Mouse (Mus musculus) heart, postnatal 0 days (tissue): ENCODE data around the gene Gmeb2. TPM values are rescaled to one million over a fixed set of nuclear protein-coding genes. Genes with fewer than 3 reads are reported as not detected.

ENCODE experiments used
- ATAC-seq: fragments of 200-750 bp; cut with Nextera tagmentation; 2 replicates; pipeline ENCODE4 v1.8.0; 2017; ENCODE audit warnings: low read depth, moderate number of reproducible peaks, moderate library complexity; ENCODE audit not compliant: insufficient read depth
- DNase-seq: peaks from one replicate; pipeline ENCODE4 v3.0.0-alpha.2; 2016; ENCODE audit warnings: low spot score
- H3K27ac ChIP-seq: fragments of 300-500 bp; sonication (generic); 2 replicates; pipeline ENCODE4 v1.5.1; 2014; ENCODE audit warnings: low read depth, mild to moderate bottlenecking
- H3K27me3 ChIP-seq: fragments of 300-500 bp; sonication (generic); 2 replicates; pipeline ENCODE4 v1.6.1; 2014; ENCODE audit warnings: low read length, mixed read lengths; ENCODE audit not compliant: control insufficient read depth, insufficient read depth
- H3K36me3 ChIP-seq: fragments of 300-500 bp; sonication (generic); replicated peaks from 2 replicates; pipeline ENCODE4 v1.6.1; 2014; ENCODE audit warnings: low read length, mixed read lengths; ENCODE audit not compliant: control insufficient read depth, insufficient read depth
- H3K4me1 ChIP-seq: fragments of 300-500 bp; sonication (generic); 2 replicates; pipeline ENCODE4 v1.6.1; 2014; ENCODE audit warnings: antibody characterized with exemption; ENCODE audit not compliant: control insufficient read depth, insufficient read depth
- H3K4me2 ChIP-seq: fragments of 300-500 bp; sonication (generic); 2 replicates; pipeline ENCODE4 v1.6.1; 2014; ENCODE audit warnings: low read depth, mild to moderate bottlenecking, low read length, moderate library complexity
- H3K4me3 ChIP-seq: fragments of 300-500 bp; sonication (generic); 2 replicates; pipeline ENCODE4 v1.5.1; 2014; ENCODE audit warnings: low read depth, low read length
- H3K9ac ChIP-seq: fragments of 300-500 bp; sonication (generic); replicated peaks from 2 replicates; pipeline ENCODE4 v1.6.1; 2014; ENCODE audit warnings: low read depth, low read length, mixed read lengths
- H3K9me3 ChIP-seq: fragments of 300-500 bp; sonication (generic); replicated peaks from 2 replicates; pipeline ENCODE4 v1.6.1; 2016; ENCODE audit warnings: low read length; ENCODE audit not compliant: control insufficient read depth
- CTCF ChIP-seq: IDR thresholded peaks from 2 replicates; pipeline ENCODE4 v1.5.1; 2016; ENCODE audit warnings: antibody characterized with exemption, control low read depth, low read depth
- EP300 ChIP-seq: IDR thresholded peaks from 2 replicates; pipeline ENCODE4 v1.6.1; 2016; ENCODE audit warnings: antibody characterized with exemption, low read depth
- WGBS: fragments of 180-500 bp; shearing (Covaris S2); extraction: QIAGEN DNeasy Blood & Tissue Kit; methylation state at CpG from one replicate; pipeline ENCODE4 v1.1.7; 2014; 5-methylcytosine and 5-hydroxymethylcytosine counted together
- polyA plus RNA-seq: library from polyadenylated mRNA; unstranded; fragments of >200 nt; fragmentation: Nextera tagmentation; extraction: Ambion mirVana; gene quantifications from 2 replicates; pipeline ENCODE4 v1.2.1, GENCODE M21; 2015
- total RNA-seq: library from RNA; depleted of rRNA; stranded (reverse); fragments of >200 nt; gene quantifications from 2 replicates; pipeline ENCODE4 v1.2.3, GENCODE M21; 2014; ENCODE audit warnings: low replicate concordance

The Gmeb2 gene
- total and polyA plus RNA-seq, 2 experiments from 2014 or later: 4.6 to 13.5 TPM

- H3K27ac ChIP-seq: no peak overlapping the region
- no peak overlapping the region for H3K4me3 ChIP-seq
- no peaks in the 10 kb centered on the region for H3K9me3 ChIP-seq
- H3K27me3 ChIP-seq: no peaks in the 10 kb centered on the region
- no peak overlapping the region for H3K4me2 ChIP-seq
- TF ChIP-seq CTCF (no peak), EP300 (no peak)
- no peak for DNase-seq
- H3K9ac ChIP-seq: no peak overlapping the region
- H3K36me3 ChIP-seq: peaks cover 43% of the 10 kb centered on the region
- WGBS: 76% methylated on average over 23 of the region's 23 CpGs
- no peak for ATAC-seq
- 0 out of 2 replicates have a peak, but pooled peaks cover 4% of the 10 kb centered on the region for H3K4me1 ChIP-seq
These were observed 51.9 kb downstream of the Gmeb2 start for GRCm38 (mm10) chr2:181235681-181236566.

- no peaks in the 10 kb centered on the region for H3K27me3 ChIP-seq
- H3K4me1 ChIP-seq: no peaks in the 10 kb centered on the region
- TF ChIP-seq CTCF: no peak
- TF ChIP-seq EP300: no peak
- peaks cover 55% of the 10 kb centered on the region for H3K36me3 ChIP-seq
- no peak overlapping the region for H3K9ac ChIP-seq
- no peak for ATAC-seq
- H3K4me3 ChIP-seq: no peak overlapping the region
- no peak overlapping the region for H3K27ac ChIP-seq
- DNase-seq: no peak
- H3K4me2 ChIP-seq: no peak overlapping the region
- WGBS: 77% methylated on average over 11 of the region's 11 CpGs
- H3K9me3 ChIP-seq: no peaks in the 10 kb centered on the region
These were observed 53.2 kb downstream of the Gmeb2 start for GRCm38 (mm10) chr2:181234680-181235079.

DNA sequence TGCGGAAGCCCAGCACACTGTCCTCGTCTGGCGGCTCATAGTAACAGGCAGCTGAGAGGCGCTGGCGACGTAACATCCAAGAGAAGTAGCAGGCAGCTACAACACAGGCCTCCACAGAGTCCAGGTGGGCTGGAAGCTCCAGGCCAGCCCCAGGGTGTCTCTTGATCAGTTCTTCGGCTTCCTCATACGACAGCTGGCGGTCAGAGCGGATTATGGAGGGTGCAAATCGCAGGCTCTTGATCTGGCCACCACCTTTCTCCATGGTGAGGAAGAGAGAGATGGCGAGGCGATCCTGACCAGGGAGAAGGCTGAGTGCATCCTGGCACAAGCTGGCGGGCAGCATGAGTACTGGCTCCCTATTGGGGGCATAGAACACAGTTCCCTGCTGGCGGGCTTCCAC lies 54.4 kb downstream of the Gmeb2 start:
- ATAC-seq: no peak
- peaks cover 67% of the 10 kb centered on the region for H3K36me3 ChIP-seq
- TF ChIP-seq EP300 (no peak), CTCF (no peak)

DNA sequence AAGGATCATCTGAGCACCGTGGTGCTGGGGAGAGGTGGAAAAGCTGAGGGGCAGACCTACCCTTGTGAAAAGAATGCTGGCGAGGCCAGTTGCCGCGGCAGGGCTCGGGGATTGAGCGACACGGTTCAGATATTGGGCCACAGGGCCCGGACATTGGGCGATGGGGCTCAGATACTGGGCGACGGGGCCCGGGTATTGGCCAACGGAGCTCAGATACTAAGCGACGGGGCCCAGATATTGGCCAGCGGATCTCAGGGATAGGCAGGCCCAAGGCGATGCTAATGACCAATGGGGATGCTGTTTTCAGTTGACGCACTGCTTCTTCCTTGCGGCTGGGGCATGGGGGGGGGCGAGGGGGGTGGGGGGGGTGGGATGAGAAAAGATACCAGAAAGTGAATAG lies 56.7 kb downstream of the Gmeb2 start:
- Histone ChIP-seq H3K9ac (no peak overlapping the region), H3K27me3 (no peaks in the 10 kb centered on the region), H3K4me1 (no peaks in the 10 kb centered on the region), H3K27ac (no peak overlapping the region), H3K4me2 (no peak overlapping the region), H3K9me3 (no peaks in the 10 kb centered on the region), H3K36me3 (peaks cover 57% of the 10 kb centered on the region), H3K4me3 (no peak overlapping the region)
- no peak for ATAC-seq
- 79% methylated on average over 20 of the region's 20 CpGs for WGBS
- TF ChIP-seq EP300 (no peak), CTCF (no peak)
- DNase-seq: no peak

More for the DNA sequence above, 54.4 kb downstream of the Gmeb2 start:
- Histone ChIP-seq H3K4me2 (no peak overlapping the region), H3K9me3 (no peaks in the 10 kb centered on the region), H3K9ac (no peak overlapping the region), H3K4me3 (no peak overlapping the region), H3K27me3 (no peaks in the 10 kb centered on the region), H3K27ac (no peak overlapping the region), H3K4me1 (no peaks in the 10 kb centered on the region)
- no peak for DNase-seq
- WGBS: 86% methylated on average over 15 of the region's 15 CpGs

- Histone ChIP-seq H3K4me1 (no peaks in the 10 kb centered on the region), H3K4me2 (no peak overlapping the region), H3K27ac (no peak overlapping the region), H3K9ac (no peak overlapping the region), H3K9me3 (no peaks in the 10 kb centered on the region), H3K4me3 (no peak overlapping the region), H3K36me3 (peaks cover 41% of the 10 kb centered on the region), H3K27me3 (no peaks in the 10 kb centered on the region)
- WGBS: 60% methylated on average over 1 of the region's 1 CpGs
- no peak for DNase-seq
- ATAC-seq: 0 out of 2 replicates have a peak, but pooled peaks have one; percentile 30
- no peak for TF ChIP-seq EP300
- TF ChIP-seq CTCF: no peak
These were observed 59.5 kb downstream of the Gmeb2 start for GRCm38 (mm10) chr2:181228335-181228734.

DNA sequence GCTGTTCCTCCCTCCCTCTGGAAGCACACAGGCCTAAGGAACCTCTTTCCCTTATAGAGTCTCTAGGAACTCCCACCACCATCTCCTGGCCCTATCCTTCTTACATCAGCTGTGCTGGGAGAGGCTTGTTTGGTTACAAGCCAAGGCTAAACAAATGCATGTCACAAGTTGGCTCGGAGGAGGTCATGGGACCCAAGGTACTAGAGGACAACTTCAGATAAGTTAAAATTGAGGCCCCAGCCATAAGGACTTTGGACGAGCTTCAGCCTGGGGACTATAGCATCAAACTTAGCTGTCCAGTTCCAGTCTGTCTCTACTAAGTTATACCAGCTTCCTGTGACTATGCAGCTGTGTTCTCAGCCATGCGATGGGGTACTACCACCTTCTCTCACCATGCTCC lies 60.7 kb downstream of the Gmeb2 start:
- ATAC-seq: no peak
- TF ChIP-seq CTCF: no peak
- TF ChIP-seq EP300: no peak
- 59% methylated on average over 3 of the region's 3 CpGs for WGBS

More for the DNA sequence above, 60.7 kb downstream of the Gmeb2 start:
- Histone ChIP-seq H3K4me1 (no peaks in the 10 kb centered on the region), H3K4me3 (no peak overlapping the region), H3K36me3 (peaks cover 38% of the 10 kb centered on the region), H3K9me3 (no peaks in the 10 kb centered on the region), H3K27me3 (no peaks in the 10 kb centered on the region), H3K27ac (no peak overlapping the region), H3K4me2 (no peak overlapping the region), H3K9ac (no peak overlapping the region)
- DNase-seq: no peak
